Mouse (Mus musculus): ENCODE measurements around the gene Ints5.

DNA sequence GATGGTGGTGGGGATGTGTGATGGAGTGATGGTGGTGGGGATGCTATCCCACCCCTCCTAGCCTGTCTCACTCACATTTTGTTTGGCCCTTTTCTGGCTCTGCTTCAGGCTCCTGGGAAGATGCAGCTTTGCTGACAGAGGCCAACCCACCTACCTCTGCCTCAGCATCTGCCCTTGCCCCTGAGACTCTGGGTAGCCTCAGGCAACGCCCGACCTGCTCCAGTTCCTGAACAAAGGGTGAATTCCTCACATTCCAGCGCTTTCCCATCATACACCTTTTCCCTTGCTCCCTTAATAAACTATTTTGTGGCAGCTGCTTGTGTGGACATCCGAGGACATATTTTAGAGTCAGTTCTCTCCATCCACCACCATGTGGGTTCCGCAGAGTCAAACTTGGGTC lies 44.4 kb upstream of the Ints5 start:
- TF ChIP-seq CTCF (IDR thresholded peaks at IDR 0.05; ENCODE audit: borderline replicate concordance, insufficient read depth, low read depth, low read length) (no peak), POLR2A (IDR thresholded peaks at IDR 0.05; ENCODE audit: borderline replicate concordance, insufficient read depth, low read length) (no peak)

Data from cerebellum, adult 2 months (tissue).